Mouse (Mus musculus) embryonic facial prominence, embryonic 13.5 days (tissue): ENCODE measurements around the gene Exd1. TPM values are rescaled to one million over a fixed set of nuclear protein-coding genes. Genes with fewer than 3 reads are reported as not detected.

Experiments used
- ATAC-seq: fragments of 200-750 bp; cut with Nextera tagmentation; 2 replicates; pipeline ENCODE4 v1.8.0; 2017; ENCODE audit warnings: low read depth; ENCODE audit not compliant: insufficient number of reproducible peaks, insufficient read depth, low FRiP score, low TSS enrichment
- H3K27ac ChIP-seq: fragments of 300-500 bp; sonication (generic); 2 replicates; pipeline ENCODE4 v1.5.1; 2015; ENCODE audit warnings: moderate library complexity, mild to moderate bottlenecking, inconsistent platforms
- H3K27me3 ChIP-seq: fragments of 300-500 bp; sonication (generic); 2 replicates; pipeline ENCODE4 v1.6.1; 2015; ENCODE audit warnings: mild to moderate bottlenecking, inconsistent platforms
- H3K36me3 ChIP-seq: fragments of 300-500 bp; sonication (generic); 2 replicates; pipeline ENCODE4 v1.6.1; 2015; ENCODE audit warnings: mild to moderate bottlenecking, inconsistent platforms
- H3K4me1 ChIP-seq: fragments of 300-500 bp; sonication (generic); 2 replicates; pipeline ENCODE4 v1.6.1; 2015; ENCODE audit warnings: inconsistent platforms
- H3K4me2 ChIP-seq: fragments of 300-500 bp; sonication (generic); 2 replicates; pipeline ENCODE4 v1.6.1; 2015; ENCODE audit warnings: moderate library complexity, mild to moderate bottlenecking, inconsistent platforms
- H3K4me3 ChIP-seq: fragments of 300-500 bp; sonication (generic); 2 replicates; pipeline ENCODE4 v1.5.1; 2015; ENCODE audit warnings: mild to moderate bottlenecking, inconsistent platforms
- H3K9ac ChIP-seq: fragments of 300-500 bp; sonication (generic); 2 replicates; pipeline ENCODE4 v1.6.1; 2015; ENCODE audit warnings: mild to moderate bottlenecking, inconsistent platforms
- H3K9me3 ChIP-seq: fragments of 300-500 bp; sonication (generic); 2 replicates; pipeline ENCODE4 v1.6.1; 2016; ENCODE audit warnings: inconsistent platforms
- WGBS: fragments of 180-500 bp; shearing (Covaris S2); methylation state at CpG from one replicate; pipeline ENCODE4 v1.1.7; 2015; ENCODE audit warnings: mixed read lengths; 5-methylcytosine and 5-hydroxymethylcytosine counted together
- polyA plus RNA-seq: library from polyadenylated mRNA; unstranded; fragments of >200 nt; fragmentation: Nextera tagmentation; extraction: Ambion mirVana; gene quantifications from 2 replicates; pipeline ENCODE4 v1.2.1, GENCODE M21; 2015

Exd1 gene
- polyA plus RNA-seq, 1 experiment from 2014 or later, result 0.13 TPM

DNA sequence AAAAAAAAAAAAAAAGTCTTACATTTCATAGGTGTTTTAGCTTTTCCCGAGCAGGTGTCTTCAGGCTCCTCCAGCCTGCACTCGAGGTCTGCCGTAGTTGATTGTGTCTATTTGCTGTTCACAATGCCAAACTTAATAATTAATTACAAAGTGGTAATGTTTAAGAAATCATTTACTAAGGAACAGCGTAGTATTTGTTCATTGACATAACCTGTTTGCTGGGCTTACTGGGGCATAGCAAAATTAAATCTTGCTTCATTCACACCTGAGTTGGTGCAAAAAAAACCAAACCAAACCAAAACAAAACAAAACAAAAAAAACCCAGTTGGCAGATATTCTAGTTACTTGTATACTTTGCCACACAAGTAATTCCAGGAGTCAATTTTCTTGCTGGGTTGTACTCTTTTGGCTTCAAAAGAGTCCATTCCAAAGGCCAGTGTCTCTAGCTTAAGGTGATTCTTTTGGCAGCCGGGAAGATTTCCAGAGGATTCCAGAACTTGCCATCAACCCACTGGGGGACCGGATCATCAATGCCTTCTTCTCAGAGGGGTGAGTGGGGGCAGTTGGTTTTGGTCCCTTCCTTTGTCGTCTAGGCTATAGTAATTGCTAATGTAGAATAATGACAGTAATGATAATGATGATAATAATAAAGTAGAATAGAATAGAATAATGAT is 18.9 kb upstream of the Exd1 start:
- H3K27ac ChIP-seq, result no peak overlapping the region
- no peak overlapping the region for H3K9ac ChIP-seq
- no peak for ATAC-seq
- H3K9me3 ChIP-seq, result no peaks in the 10 kb centered on the region
- no peak overlapping the region for H3K4me3 ChIP-seq
- WGBS, result 89% methylated on average over 7 of the region's 7 CpGs
- H3K36me3 ChIP-seq, result 0 out of 2 replicates have a peak, but pooled peaks cover 16% of the 10 kb centered on the region
- H3K4me2 ChIP-seq, result no peak overlapping the region
- H3K4me1 ChIP-seq, result no peaks in the 10 kb centered on the region
- H3K27me3 ChIP-seq, result no peaks in the 10 kb centered on the region

GRCm38 (mm10) chr2:119565284-119565683 is 17.9 kb upstream of the Exd1 start:
- no peak overlapping the region for H3K27ac ChIP-seq
- H3K9ac ChIP-seq, result no peak overlapping the region
- 90% methylated on average over 4 of the region's 4 CpGs for WGBS
- no peak overlapping the region for H3K4me3 ChIP-seq
- no peaks in the 10 kb centered on the region for H3K9me3 ChIP-seq
- peaks cover 19% of the 10 kb centered on the region; the same call in 1 of the 2 replicates for H3K36me3 ChIP-seq
- no peaks in the 10 kb centered on the region for H3K4me1 ChIP-seq
- H3K4me2 ChIP-seq, result no peak overlapping the region
- no peaks in the 10 kb centered on the region for H3K27me3 ChIP-seq
- no peak for ATAC-seq

DNA sequence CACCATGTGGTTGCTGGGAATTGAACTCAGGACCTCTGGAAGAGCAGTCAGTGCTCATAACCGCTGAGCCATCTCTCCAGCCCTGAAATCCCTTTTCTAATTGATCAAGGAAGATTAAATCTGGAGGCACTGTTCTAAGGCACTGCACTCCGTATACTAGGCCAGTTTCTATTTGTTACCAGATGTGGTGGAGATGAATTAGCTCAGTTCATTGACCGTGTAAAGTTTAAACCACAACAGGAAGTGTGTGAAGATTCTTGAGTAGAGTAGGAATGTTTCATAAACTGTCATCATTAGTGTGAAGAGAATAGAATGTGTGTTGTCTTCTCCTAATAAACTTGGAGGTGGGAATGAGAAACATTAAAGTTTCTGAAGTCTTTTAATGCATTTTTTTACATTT is 14.4 kb upstream of the Exd1 start:
- no peak overlapping the region for H3K4me2 ChIP-seq
- peaks cover 15% of the 10 kb centered on the region; the same call in 1 of the 2 replicates for H3K36me3 ChIP-seq
- no peak for ATAC-seq
- H3K27me3 ChIP-seq, result no peaks in the 10 kb centered on the region
- peaks cover 7% of the 10 kb centered on the region; the same call in 1 of the 2 replicates for H3K4me1 ChIP-seq
- no peak overlapping the region for H3K4me3 ChIP-seq
- no peak overlapping the region for H3K9ac ChIP-seq
- H3K27ac ChIP-seq, result no peak overlapping the region
- no peaks in the 10 kb centered on the region for H3K9me3 ChIP-seq
- WGBS, result 77% methylated on average over 3 of the region's 3 CpGs

DNA sequence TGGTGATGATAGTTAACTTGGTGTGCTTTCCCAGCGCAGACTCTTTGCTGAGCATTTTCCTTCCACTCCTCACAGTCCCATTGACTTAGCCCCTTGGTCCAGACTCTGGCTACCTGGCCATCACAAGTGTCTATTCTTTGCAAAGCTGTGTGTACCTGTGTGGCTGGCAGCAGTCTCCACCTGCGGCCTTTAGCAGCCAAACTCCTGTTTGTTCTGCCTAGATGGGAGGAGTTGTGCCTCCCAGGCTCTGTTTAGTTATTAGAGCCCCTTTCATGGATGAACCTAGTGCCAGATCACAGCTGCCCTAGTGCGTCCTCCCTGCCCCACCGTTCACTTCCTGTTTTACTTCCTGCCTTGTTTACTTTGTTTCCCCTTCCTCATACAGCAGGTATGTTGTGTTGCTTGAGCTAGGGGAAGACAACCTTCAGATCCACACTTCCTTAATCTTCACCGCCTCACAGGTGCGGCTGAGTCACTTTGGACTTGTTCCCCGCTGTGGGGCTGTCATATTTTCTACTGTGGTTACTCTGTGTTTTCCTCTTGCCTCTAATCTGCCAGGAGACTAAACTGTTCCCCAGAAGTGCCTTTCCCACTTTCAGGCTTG is 11.4 kb upstream of the Exd1 start:
- Histone ChIP-seq H3K4me2 (no peak overlapping the region), H3K27ac (no peak overlapping the region), H3K36me3 (peaks cover 8% of the 10 kb centered on the region; the same call in 1 of the 2 replicates), H3K4me1 (peaks cover 7% of the 10 kb centered on the region; the same call in 1 of the 2 replicates), H3K4me3 (no peak overlapping the region), H3K9ac (no peak overlapping the region), H3K9me3 (no peaks in the 10 kb centered on the region), H3K27me3 (no peaks in the 10 kb centered on the region)
- WGBS, result 68% methylated on average over 7 of the region's 7 CpGs
- ATAC-seq, result no peak

DNA sequence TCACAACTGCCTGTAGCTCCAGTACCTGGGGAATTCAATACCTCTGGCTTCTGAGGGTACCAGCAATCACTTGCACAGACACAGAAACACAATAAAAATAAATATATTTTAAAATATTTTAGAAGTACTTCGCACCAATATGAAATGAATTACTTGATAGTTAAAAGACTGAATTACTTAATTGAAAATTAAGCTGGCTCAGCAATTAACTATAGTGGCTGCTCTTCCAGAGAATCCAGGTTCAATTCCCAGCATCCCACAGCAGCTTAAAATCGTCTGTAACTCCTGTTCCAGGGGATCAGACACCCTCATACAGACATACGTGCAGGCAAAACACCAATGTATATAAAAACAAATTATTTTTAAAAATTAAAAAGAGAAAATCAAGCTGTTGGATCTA is 10.6 kb upstream of the Exd1 start:
- H3K27me3 ChIP-seq, result no peaks in the 10 kb centered on the region
- H3K4me1 ChIP-seq, result peaks cover 7% of the 10 kb centered on the region; the same call in 1 of the 2 replicates
- no peak overlapping the region for H3K4me2 ChIP-seq
- no peak overlapping the region for H3K9ac ChIP-seq
- no peaks in the 10 kb centered on the region for H3K9me3 ChIP-seq
- peaks cover 7% of the 10 kb centered on the region; the same call in 1 of the 2 replicates for H3K36me3 ChIP-seq
- WGBS, result 81% methylated on average over 3 of the region's 3 CpGs
- no peak overlapping the region for H3K4me3 ChIP-seq
- no peak overlapping the region for H3K27ac ChIP-seq
- ATAC-seq, result no peak

GRCm38 (mm10) chr2:119549678-119550077 is 2.3 kb upstream of the Exd1 start:
- no peak for ATAC-seq
- H3K27me3 ChIP-seq, result no peaks in the 10 kb centered on the region
- H3K36me3 ChIP-seq, result no peaks in the 10 kb centered on the region
- H3K4me3 ChIP-seq, result no peak overlapping the region
- H3K9ac ChIP-seq, result no peak overlapping the region
- no peak overlapping the region for H3K27ac ChIP-seq
- 74% methylated on average over 2 of the region's 2 CpGs for WGBS
- H3K4me1 ChIP-seq, result peaks cover 21% of the 10 kb centered on the region
- no peaks in the 10 kb centered on the region for H3K9me3 ChIP-seq
- no peak overlapping the region for H3K4me2 ChIP-seq

- H3K4me2 ChIP-seq, result peak overlapping the region; percentile 68
- WGBS, result 64% methylated on average over 5 of the region's 5 CpGs
- H3K9ac ChIP-seq, result peak overlapping the region; percentile 85; the same call in 1 of the 2 replicates
Observed at GRCm38 (mm10) chr2:119548691-119549090, 1.3 kb upstream of the Exd1 start.

DNA sequence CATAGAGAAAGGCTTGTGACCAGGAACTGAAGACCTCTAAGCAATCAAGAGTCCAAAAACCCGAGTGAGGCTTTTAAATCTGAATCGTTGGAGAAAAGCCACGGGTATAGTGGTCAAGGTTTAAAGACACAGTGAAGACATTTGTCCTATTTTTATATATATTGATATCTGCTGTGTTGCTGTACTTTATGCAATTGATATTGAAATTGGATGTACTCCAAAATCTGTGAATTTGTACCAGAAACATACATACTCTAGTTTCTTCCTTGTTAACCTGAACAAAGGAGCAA is 889 bp upstream of the Exd1 start:
- peak overlapping the region; percentile 85 for H3K9ac ChIP-seq
- no peak overlapping the region for H3K27ac ChIP-seq

More at GRCm38 (mm10) chr2:119548691-119549090, 1.3 kb upstream of the Exd1 start:
- peaks cover 21% of the 10 kb centered on the region for H3K4me1 ChIP-seq
- no peak overlapping the region for H3K27ac ChIP-seq
- no peaks in the 10 kb centered on the region for H3K9me3 ChIP-seq
- no peak for ATAC-seq
- H3K4me3 ChIP-seq, result peak overlapping the region; percentile 77
- H3K27me3 ChIP-seq, result no peaks in the 10 kb centered on the region
- H3K36me3 ChIP-seq, result no peaks in the 10 kb centered on the region

DNA sequence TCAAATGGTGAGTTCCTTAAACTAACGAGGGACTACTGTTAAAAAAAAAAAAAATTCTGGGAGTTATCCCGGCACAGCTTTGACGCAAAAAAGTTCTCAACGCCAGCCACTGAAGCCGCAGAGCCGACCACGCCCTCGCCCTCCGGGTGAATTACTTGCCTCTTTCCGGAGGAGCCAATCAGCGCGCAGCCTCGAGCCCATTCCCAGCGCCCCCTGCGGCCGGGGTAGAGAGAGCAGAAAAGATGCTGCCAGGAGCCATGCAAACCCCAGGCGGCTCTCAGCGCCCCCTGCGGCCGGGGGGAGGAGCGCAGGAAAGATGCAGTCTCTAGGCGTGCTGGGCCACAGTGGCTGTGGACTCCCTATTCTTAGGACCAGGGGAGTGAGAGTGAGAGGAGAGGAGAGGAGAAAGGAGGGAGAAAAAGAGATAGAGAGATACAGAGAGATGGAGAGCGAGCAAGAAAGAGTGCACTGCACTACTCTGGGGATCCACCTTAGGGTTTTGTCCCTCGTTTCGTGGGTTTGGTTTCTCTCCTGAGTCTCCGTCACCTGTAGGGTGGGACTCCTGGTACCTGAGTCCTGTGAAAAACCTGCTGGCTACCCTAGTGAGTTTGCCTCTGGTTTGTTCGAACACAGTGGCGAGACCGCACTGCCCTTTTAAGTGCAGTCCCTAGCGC is 442 bp downstream of the Exd1 start:
- Histone ChIP-seq H3K4me2 (peak overlapping the region; percentile 68), H3K36me3 (no peaks in the 10 kb centered on the region), H3K9ac (peak overlapping the region; percentile 85), H3K27me3 (no peaks in the 10 kb centered on the region), H3K9me3 (no peaks in the 10 kb centered on the region), H3K4me1 (peaks cover 21% of the 10 kb centered on the region), H3K27ac (peak overlapping the region; percentile 83), H3K4me3 (peak overlapping the region; percentile 77)
- under 1% methylated on average over 30 of the region's 30 CpGs for WGBS
- peak; percentile 72 for ATAC-seq

More for the DNA sequence above, 889 bp upstream of the Exd1 start:
- Histone ChIP-seq H3K9me3 (no peaks in the 10 kb centered on the region), H3K4me2 (peak overlapping the region; percentile 68), H3K4me3 (peak overlapping the region; percentile 77), H3K36me3 (no peaks in the 10 kb centered on the region), H3K4me1 (peaks cover 21% of the 10 kb centered on the region), H3K27me3 (no peaks in the 10 kb centered on the region)
- 10% methylated on average over 3 of the region's 3 CpGs for WGBS
- no peak for ATAC-seq

GRCm38 (mm10) chr2:119543656-119544055 is 3.8 kb downstream of the Exd1 start:
- H3K4me3 ChIP-seq, result no peak overlapping the region
- no peak overlapping the region for H3K9ac ChIP-seq
- no peaks in the 10 kb centered on the region for H3K27me3 ChIP-seq
- no peaks in the 10 kb centered on the region for H3K36me3 ChIP-seq
- WGBS, result 61% methylated on average over 2 of the region's 2 CpGs
- ATAC-seq, result no peak
- H3K9me3 ChIP-seq, result no peaks in the 10 kb centered on the region
- H3K4me1 ChIP-seq, result peaks cover 12% of the 10 kb centered on the region
- no peak overlapping the region for H3K27ac ChIP-seq
- H3K4me2 ChIP-seq, result no peak overlapping the region

GRCm38 (mm10) chr2:119542106-119542505 is 5.3 kb downstream of the Exd1 start:
- Histone ChIP-seq H3K36me3 (no peaks in the 10 kb centered on the region), H3K4me3 (no peak overlapping the region)

DNA sequence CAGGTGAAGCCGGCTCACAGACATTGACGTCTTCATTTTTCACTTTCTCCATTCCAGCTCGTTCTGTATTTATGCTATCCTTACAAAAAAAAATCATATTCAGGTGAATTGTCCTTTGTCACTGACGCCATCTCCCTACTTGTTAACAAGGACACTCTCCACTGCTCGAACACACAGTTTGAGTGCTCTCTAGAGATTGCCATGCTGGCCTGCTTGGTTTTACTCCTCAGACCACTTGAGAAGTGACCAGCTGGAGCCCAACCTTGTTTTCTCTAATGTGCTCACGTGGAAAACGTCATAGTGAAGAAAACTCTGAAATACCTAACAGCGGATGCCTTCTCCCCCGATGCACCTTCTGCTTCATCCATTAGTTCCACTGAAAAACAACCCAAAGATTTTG is 8.6 kb downstream of the Exd1 start:
- no peak overlapping the region for H3K27ac ChIP-seq
- no peaks in the 10 kb centered on the region for H3K4me1 ChIP-seq
- H3K4me3 ChIP-seq, result no peak overlapping the region
- ATAC-seq, result no peak
- 82% methylated on average over 9 of the region's 9 CpGs for WGBS
- no peaks in the 10 kb centered on the region for H3K36me3 ChIP-seq
- H3K9me3 ChIP-seq, result no peaks in the 10 kb centered on the region
- H3K4me2 ChIP-seq, result no peak overlapping the region
- H3K9ac ChIP-seq, result no peak overlapping the region
- no peaks in the 10 kb centered on the region for H3K27me3 ChIP-seq

More at GRCm38 (mm10) chr2:119542106-119542505, 5.3 kb downstream of the Exd1 start:
- H3K27me3 ChIP-seq, result no peaks in the 10 kb centered on the region
- H3K9me3 ChIP-seq, result no peaks in the 10 kb centered on the region
- H3K4me1 ChIP-seq, result peaks cover 7% of the 10 kb centered on the region; the same call in 1 of the 2 replicates
- 27% methylated on average over 1 of the region's 1 CpGs for WGBS
- no peak overlapping the region for H3K9ac ChIP-seq
- ATAC-seq, result no peak
- H3K27ac ChIP-seq, result no peak overlapping the region
- H3K4me2 ChIP-seq, result no peak overlapping the region
